Mouse (Mus musculus) c-Kit-positive CD71-negative TER-119-negative erythroid progenitor cells, embryonic 14.5 days (primary cell): ENCODE measurements at regions not wholly inside any gene's neighbourhood (a gene's known extent, or its start where the extent isn't known, plus 50 kb on each side); places are given as distances from the start of the nearest gene placed in this dataset.
"Not testable (repeated sequence)": the region's sequence is repeated elsewhere in the genome, so short reads cannot be mapped to it uniquely, and the experiment has no call there.

Source experiments
- DNase-seq: peaks from one replicate; pipeline ENCODE4 v3.0.0-alpha.2; 2013; ENCODE audit warnings: low read depth

GRCm38 (mm10) chrX:50501181-50501580 lies 72.9 kb upstream of the Olfr1324 start:
- no peak for DNase-seq

GRCm38 (mm10) chrX:50490477-50490967 lies 62.2 kb upstream of the Olfr1324 start:
- DNase-seq = not testable (repeated sequence)
